11 mouse cellular contexts compared by ENCODE assay signal in genomic region chr12:80208126-80208820, GRCm38 (mm10). TPM values are rescaled to one million over a fixed set of nuclear protein-coding genes. Genes with fewer than 3 reads are reported as not detected.
DNase-seq lines count a peak whose midpoint lies in the region; ATAC-seq lines count a peak whose summit lies in the region.
"Had no signal": no experiment of that assay in that cellular context is flagged by ENCODE, and none has a peak within 500 bp of the region (broad histone marks: within the 10 kb centered on the region; RNA-seq: fewer than 3 reads in every experiment).

No protein-coding gene starts in this region.

- peaks cover 42 to 60% of the 10 kb centered on the region in 2 experiments for H3K4me1 ChIP-seq in heart, embryonic 14.5 days (ENCODE audit: control insufficient read depth in 2 of 2, insufficient read depth in 2 of 2, low read length in 2 of 2)

- H3K9ac ChIP-seq in heart, embryonic 14.5 days (ENCODE audit: low read length), result peak overlapping the region; percentile 61

- H3K4me2 ChIP-seq in heart, embryonic 14.5 days (ENCODE audit: low read length), result peak overlapping the region; percentile 38

- peak overlapping the region; percentile 84 to 94 for H3K27ac ChIP-seq in heart, embryonic 14.5 days (replicated peaks in 1 of 2; ENCODE audit: control insufficient read depth in 1 of 2, insufficient read depth in 1 of 2, low read depth in 2 of 2, low read length in 2 of 2)
- H3K27ac ChIP-seq: macrophage had no signal

- WGBS in heart, embryonic 14.5 days, result 27% methylated on average over 19 of the region's 19 CpGs

- H3K36me3 ChIP-seq in heart, embryonic 14.5 days (ENCODE audit: control insufficient read depth, insufficient read depth, low read length), result peaks cover 56% of the 10 kb centered on the region

- no peaks in the 10 kb centered on the region for H3K27me3 ChIP-seq in heart, embryonic 14.5 days (ENCODE audit: control insufficient read depth, insufficient read depth, low read length)

- H3K4me3 ChIP-seq in heart, embryonic 14.5 days (ENCODE audit: control insufficient read depth in 1 of 2, insufficient read depth in 1 of 2, low read depth in 1 of 2, low read length in 2 of 2), result no peak overlapping the region

- DNase-seq in lung, adult 18-20 months, result peak; percentile 57 to 64
- DNase-seq in lung, postnatal 25 days (ENCODE audit: low spot score), result no peak
- DNase-seq in R1 (ENCODE audit: low read depth, low spot score), result peak; percentile 92
- peak; percentile 45 for DNase-seq in mesoderm, embryonic 11.5 days (ENCODE audit: low read depth, low spot score)
- no peak for DNase-seq in cerebellum, adult 11 months
- no peak for DNase-seq in layer of hippocampus, adult 9-11 months
- DNase-seq in left cerebral cortex, adult 9 months (ENCODE audit: low spot score in 2 of 2), result no peak
- DNase-seq: cerebellum, postnatal 36 days; thymus, postnatal 25 days had no signal

- H3K9me3 ChIP-seq in heart, embryonic 14.5 days (ENCODE audit: control insufficient read depth, low read length), result no peaks in the 10 kb centered on the region

- ATAC-seq in heart, embryonic 14.5 days (ENCODE audit: insufficient number of reproducible peaks, insufficient read depth, low FRiP score, low read depth), result peak; percentile 62; the same call in 1 of the 2 replicates

RNA-seq across cellular contexts. Expression of gene Actn1, which starts 51.9 kb away (rescaled TPM):
- 38.7 and 42.7 TPM in 2 replicates for polyA plus RNA-seq in heart, embryonic 14.5 days (2014; fragmentation: Nextera tagmentation; extraction: Ambion mirVana)

Comparison
In these comparisons a context has a peak if more than half of its experiments do, and no peak if none do; other contexts are left out.
1. DNase-seq: peak in lung, adult 18-20 months (2 of 2), R1 (single experiment) and mesoderm, embryonic 11.5 days (single experiment); none in lung, postnatal 25 days (single experiment), cerebellum, adult 11 months (single experiment), layer of hippocampus, adult 9-11 months (single experiment) and left cerebral cortex, adult 9 months (0 of 2).